Mouse (Mus musculus): ENCODE measurements around the gene Igf2bp3. TPM values are rescaled to one million over a fixed set of nuclear protein-coding genes. Genes with fewer than 3 reads are reported as not detected.

Gene Igf2bp3
- total and polyA plus RNA-seq, 3 experiments: 18.4 to 35.6 (median 22.0) TPM

- dilution Hi-C loops (cut with MboI; ENCODE audit: extremely low pct_ligation_motif_present, extremely low pct_unique_long_range_greater_than_20kb, low sequenced_read_pairs): no loop called here
- H3K36me3 ChIP-seq (replicated peaks in 1 of 2; ENCODE audit: control insufficient read depth in 1 of 2, insufficient read depth in 1 of 2, low read length in 1 of 2): peaks cover 23 to 64% of the 10 kb centered on the region in 2 experiments
These were observed 135.4 kb downstream of the Igf2bp3 start for GRCm38 (mm10) chr6:49079313-49079712.

GRCm38 (mm10) chr6:49077894-49078293 lies 136.9 kb downstream of the Igf2bp3 start:
- TF ChIP-seq POLR2A (IDR thresholded peaks at IDR 0.05; ENCODE audit: low read depth, low read length): no peak
- TF ChIP-seq ELF1 (IDR thresholded peaks at IDR 0.05; ENCODE audit: low read depth, low read length): no peak
- no peak for TF ChIP-seq MYC (IDR thresholded peaks at IDR 0.05; ENCODE audit: low read depth, low read length)
- no peak for TF ChIP-seq MXI1 (IDR thresholded peaks at IDR 0.05; ENCODE audit: low read depth, low read length)
- no peak for TF ChIP-seq UBTF (IDR thresholded peaks at IDR 0.05; ENCODE audit: low read depth, low read length)
- TF ChIP-seq MEF2A (IDR thresholded peaks at IDR 0.05; ENCODE audit: borderline replicate concordance, low read depth, low read length): no peak
- TF ChIP-seq JUN (IDR thresholded peaks at IDR 0.05; ENCODE audit: insufficient read depth, low read depth, low read length): no peak
- TF ChIP-seq USF1 (IDR thresholded peaks at IDR 0.05; ENCODE audit: low read depth, low read length): no peak
- TF ChIP-seq NRF1 (IDR thresholded peaks at IDR 0.05; ENCODE audit: low read depth, low read length): no peak
- TF ChIP-seq E2F4 (IDR thresholded peaks at IDR 0.05; ENCODE audit: insufficient replicate concordance, low read depth, low read length): no peak
- Histone ChIP-seq H3K27ac (ENCODE audit: insufficient read depth, low read depth) (no peak overlapping the region), H3K36me3 (replicated peaks in 1 of 2; ENCODE audit: control insufficient read depth in 1 of 2, insufficient read depth in 1 of 2, low read length in 1 of 2) (peaks cover 10 to 50% of the 10 kb centered on the region in 2 experiments), H3K4me3 (replicated peaks in 1 of 3; ENCODE audit: low read depth in 2 of 3, low read length in 2 of 3, poor library complexity in 1 of 3) (no peak overlapping the region), H3K79me2 (replicated peaks; ENCODE audit: control insufficient read depth, extremely low read depth, insufficient read depth, poor library complexity, severe bottlenecking) (peaks cover 57% of the 10 kb centered on the region), H3K4me2 (ENCODE audit: insufficient read depth, low read depth, poor library complexity, severe bottlenecking) (no peak overlapping the region), H3K9ac (ENCODE audit: insufficient read depth, low read depth) (no peak overlapping the region), H3K27me3 (replicated peaks) (no peaks in the 10 kb centered on the region), H3K4me1 (ENCODE audit: control insufficient read depth in 1 of 2, insufficient read depth in 2 of 2) (peaks cover 0 to 25% of the 10 kb centered on the region in 2 experiments; a peak in 2 of 4 replicates), H3K9me3 (replicated peaks; ENCODE audit: low read length) (no peaks in the 10 kb centered on the region)
- no peak for DNase-seq (ENCODE audit: extremely low read depth)
- dilution Hi-C loops (cut with MboI; ENCODE audit: extremely low pct_ligation_motif_present, extremely low pct_unique_long_range_greater_than_20kb, low sequenced_read_pairs): no loop called here
- in situ Hi-C loops (cut with MboI; ENCODE audit: low pct_ligation_motif_present, low pct_unique_long_range_greater_than_20kb, low sequenced_read_pairs): loop anchor here (10.0 kb wide), 1 partner anchor 57 kb away; no protein-coding TSS in a partner anchor

More at GRCm38 (mm10) chr6:49079313-49079712, 135.4 kb downstream of the Igf2bp3 start:
- DNase-seq (ENCODE audit: extremely low read depth): no peak
- Histone ChIP-seq H3K9me3 (replicated peaks; ENCODE audit: low read length) (no peaks in the 10 kb centered on the region), H3K27me3 (replicated peaks) (no peaks in the 10 kb centered on the region), H3K4me2 (ENCODE audit: insufficient read depth, low read depth, poor library complexity, severe bottlenecking) (no peak overlapping the region), H3K79me2 (replicated peaks; ENCODE audit: control insufficient read depth, extremely low read depth, insufficient read depth, poor library complexity, severe bottlenecking) (peaks cover 51% of the 10 kb centered on the region), H3K4me1 (ENCODE audit: control insufficient read depth in 1 of 2, insufficient read depth in 2 of 2) (peaks cover 0 to 30% of the 10 kb centered on the region in 2 experiments; a peak in 2 of 4 replicates), H3K27ac (ENCODE audit: insufficient read depth, low read depth) (no peak overlapping the region), H3K4me3 (replicated peaks in 1 of 3; ENCODE audit: low read depth in 2 of 3, low read length in 2 of 3, poor library complexity in 1 of 3) (no peak overlapping the region), H3K9ac (ENCODE audit: insufficient read depth, low read depth) (no peak overlapping the region)
- no peak for TF ChIP-seq JUND (conservative IDR thresholded peaks at IDR 0.05; ENCODE audit: low read depth, low read length)
- no peak for TF ChIP-seq ZNF384 (IDR thresholded peaks at IDR 0.05; ENCODE audit: low read depth, low read length)
- no peak for TF ChIP-seq POLR2A (IDR thresholded peaks at IDR 0.05; ENCODE audit: low read depth, low read length)
- TF ChIP-seq PAX5 (IDR thresholded peaks at IDR 0.05; ENCODE audit: low read length): no peak
- no peak for TF ChIP-seq UBTF (IDR thresholded peaks at IDR 0.05; ENCODE audit: low read depth, low read length)
- no peak for TF ChIP-seq TBP (conservative IDR thresholded peaks at IDR 0.05; ENCODE audit: low read depth, low read length)
- no peak for TF ChIP-seq JUN (IDR thresholded peaks at IDR 0.05; ENCODE audit: insufficient read depth, low read depth, low read length)
- no peak for TF ChIP-seq MAFK (IDR thresholded peaks at IDR 0.05; ENCODE audit: insufficient replicate concordance, low read length)
- TF ChIP-seq SMC3 (IDR thresholded peaks at IDR 0.05; ENCODE audit: low read depth, low read length): no peak
- TF ChIP-seq ZMIZ1 (IDR thresholded peaks at IDR 0.05; ENCODE audit: low read depth, low read length): no peak
- no peak for TF ChIP-seq SIN3A (IDR thresholded peaks at IDR 0.05; ENCODE audit: low read length)
- no peak for TF ChIP-seq CHD1 (IDR thresholded peaks at IDR 0.05; ENCODE audit: low read depth, low read length)
- TF ChIP-seq HCFC1 (IDR thresholded peaks at IDR 0.05; ENCODE audit: low read depth, low read length): no peak
- no peak for TF ChIP-seq EP300 (IDR thresholded peaks at IDR 0.05; ENCODE audit: low read length)
- no peak for TF ChIP-seq ETS1 (conservative IDR thresholded peaks at IDR 0.05; ENCODE audit: low read depth, low read length)
- in situ Hi-C loops (cut with MboI; ENCODE audit: low pct_ligation_motif_present, low pct_unique_long_range_greater_than_20kb, low sequenced_read_pairs): loop anchor here (10.0 kb wide), 1 partner anchor 55 kb away; no protein-coding TSS in a partner anchor
